Mouse (Mus musculus) neural tube, embryonic 14.5 days (tissue): ENCODE results near the gene Hmga1. TPM values are rescaled to one million over a fixed set of nuclear protein-coding genes. Genes with fewer than 3 reads are reported as not detected.

Experiments
- polyA plus RNA-seq: library from polyadenylated mRNA; unstranded; fragments of >200 nt; fragmentation: Nextera tagmentation; extraction: Ambion mirVana; gene quantifications from 2 replicates; pipeline ENCODE4 v1.2.1, GENCODE M21; 2014

Hmga1 gene
- polyA plus RNA-seq, 1 experiment from 2014 or later = 141 TPM

Other genes starting within 250 kb of the Hmga1 start
- 7.4 and 9.1 TPM in 2 replicates for gene Grm4, start 35.1 kb upstream of the Hmga1 start, polyA plus RNA-seq
- gene AI413582, start 9.3 kb downstream of the Hmga1 start, polyA plus RNA-seq = 55.9 and 77.9 TPM in 2 replicates
- 74.8 and 125 TPM in 2 replicates for gene Nudt3, start 67.0 kb downstream of the Hmga1 start, polyA plus RNA-seq
- not detected in 2 replicates for gene RPS10-NUDT3, start 78.7 kb downstream of the Hmga1 start, polyA plus RNA-seq
- gene Rps10, start 80.2 kb downstream of the Hmga1 start, polyA plus RNA-seq = 510 and 518 TPM in 2 replicates
- 45.5 and 53.6 TPM in 2 replicates for gene Pacsin1, start 99.0 kb downstream of the Hmga1 start, polyA plus RNA-seq
- 0.59 and 1.3 TPM in 2 replicates for gene Spdef, start 172.5 kb downstream of the Hmga1 start, polyA plus RNA-seq